Mouse (Mus musculus) kidney, postnatal 0 days (tissue): ENCODE results near the gene Dnmt3a. TPM values are rescaled to one million over a fixed set of nuclear protein-coding genes. Genes with fewer than 3 reads are reported as not detected.

Experiments
- ATAC-seq: fragments of 200-750 bp; cut with Nextera tagmentation; replicated peaks from 2 replicates; pipeline ENCODE4 v1.8.0; 2017; ENCODE audit warnings: low read depth, moderate number of reproducible peaks, moderate TSS enrichment, moderate library complexity; ENCODE audit not compliant: low FRiP score
- DNase-seq: peaks from one replicate; pipeline ENCODE4 v3.0.0-alpha.2; 2016; ENCODE audit warnings: low spot score
- H3K27ac ChIP-seq: fragments of 300-500 bp; sonication (generic); 2 replicates; pipeline ENCODE4 v1.5.1; 2014; ENCODE audit warnings: mild to moderate bottlenecking
- H3K27me3 ChIP-seq: fragments of 300-500 bp; sonication (generic); 2 replicates; pipeline ENCODE4 v1.6.1; 2014; ENCODE audit warnings: low read length, mixed read lengths; ENCODE audit not compliant: insufficient read depth
- H3K36me3 ChIP-seq: fragments of 300-500 bp; sonication (generic); 2 replicates; pipeline ENCODE4 v1.6.1; 2014; ENCODE audit warnings: low read length, mixed read lengths; ENCODE audit not compliant: insufficient read depth
- H3K4me1 ChIP-seq: fragments of 300-500 bp; sonication (generic); replicated peaks from 2 replicates; pipeline ENCODE4 v1.6.1; 2014; ENCODE audit warnings: antibody characterized with exemption, low read length, mixed read lengths; ENCODE audit not compliant: insufficient read depth
- H3K4me2 ChIP-seq: fragments of 300-500 bp; sonication (generic); 2 replicates; pipeline ENCODE4 v1.6.1; 2014; ENCODE audit warnings: mild to moderate bottlenecking, low read length, moderate library complexity, mixed read lengths
- H3K4me3 ChIP-seq: fragments of 300-500 bp; sonication (generic); replicated peaks from 2 replicates; pipeline ENCODE4 v1.5.1; 2014; ENCODE audit warnings: low read depth, low read length
- H3K9ac ChIP-seq: fragments of 300-500 bp; sonication (generic); 2 replicates; pipeline ENCODE4 v1.6.1; 2014; ENCODE audit warnings: low read depth, low read length
- H3K9me3 ChIP-seq: fragments of 300-500 bp; sonication (generic); replicated peaks from 2 replicates; pipeline ENCODE4 v1.6.1; 2016; ENCODE audit warnings: low read length, inconsistent platforms, mixed read lengths
- CTCF ChIP-seq: IDR thresholded peaks from 2 replicates; pipeline ENCODE4 v1.5.1; 2016; ENCODE audit warnings: antibody characterized with exemption, low read depth, mild to moderate bottlenecking, moderate library complexity
- WGBS: fragments of 180-500 bp; shearing (Covaris S2); extraction: QIAGEN DNeasy Blood & Tissue Kit; methylation state at CpG from one replicate; pipeline ENCODE4 v1.1.7; 2014; 5-methylcytosine and 5-hydroxymethylcytosine counted together
- polyA plus RNA-seq: library from polyadenylated mRNA; unstranded; fragments of >200 nt; fragmentation: Nextera tagmentation; extraction: Ambion mirVana; gene quantifications from 2 replicates; pipeline ENCODE4 v1.2.1, GENCODE M21; 2015

Dnmt3a gene
- polyA plus RNA-seq, 1 experiment from 2014 or later = 96.5 TPM

DNA sequence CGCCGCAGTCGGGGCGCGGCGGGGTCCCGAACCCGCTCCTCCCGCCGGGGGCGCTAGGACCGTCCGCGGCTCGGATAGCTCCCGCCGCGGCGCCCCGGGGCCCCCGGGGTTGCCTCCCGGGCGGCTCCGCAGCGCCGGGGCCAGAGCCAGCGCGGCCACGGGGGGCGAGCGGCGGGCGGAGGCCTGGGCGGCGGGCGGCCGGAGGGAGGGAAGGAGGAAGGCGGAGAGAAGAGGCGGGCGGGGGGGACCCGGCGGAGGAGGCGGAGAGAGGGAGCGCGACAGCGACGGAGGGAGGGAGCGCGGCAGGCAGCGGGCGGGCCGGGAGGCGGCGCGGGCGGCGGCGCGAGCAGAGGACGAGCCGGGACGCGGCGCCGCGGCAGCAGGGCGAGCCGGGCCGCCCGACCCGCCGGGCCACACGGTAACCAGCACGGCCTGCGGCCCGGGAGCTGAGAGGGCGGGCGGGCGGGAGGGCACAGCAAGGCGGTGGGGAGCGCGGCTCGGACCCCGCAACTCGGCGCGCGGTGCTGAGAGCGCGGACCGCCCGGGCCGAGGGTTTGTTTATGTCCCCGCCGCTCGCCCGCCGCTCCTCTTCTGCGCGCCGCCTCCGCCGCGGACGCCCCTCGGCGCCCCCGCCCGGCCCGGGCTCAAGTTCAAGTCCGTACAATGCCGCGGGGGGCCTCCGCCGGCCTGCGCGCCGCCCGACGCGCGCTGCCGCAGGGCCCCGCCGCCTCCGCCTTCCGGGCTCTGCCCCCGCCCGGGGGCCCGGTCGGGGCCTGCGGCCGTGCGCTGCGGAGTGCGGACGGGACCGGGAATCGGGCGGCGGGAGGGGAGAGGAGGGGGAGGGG lies 1.1 kb downstream of the Dnmt3a start:
- WGBS = 2% methylated on average over 47 of the region's 141 CpGs
- Histone ChIP-seq H3K36me3 (no peaks in the 10 kb centered on the region), H3K4me3 (peak overlapping the region; percentile 97), H3K27me3 (no peaks in the 10 kb centered on the region), H3K4me1 (peaks cover 34% of the 10 kb centered on the region), H3K9me3 (no peaks in the 10 kb centered on the region), H3K27ac (peak overlapping the region; percentile 98), H3K4me2 (peak overlapping the region; percentile 80), H3K9ac (peak overlapping the region; percentile 94)
- ATAC-seq (peak; percentile 29), DNase-seq (peak; percentile 82)
- no peak for TF ChIP-seq CTCF

- peak; percentile 72 for DNase-seq
- Histone ChIP-seq H3K4me3 (peak overlapping the region; percentile 97), H3K36me3 (no peaks in the 10 kb centered on the region), H3K4me2 (peak overlapping the region; percentile 80), H3K4me1 (peaks cover 40% of the 10 kb centered on the region), H3K9me3 (no peaks in the 10 kb centered on the region), H3K27ac (peak overlapping the region; percentile 98), H3K9ac (peak overlapping the region; percentile 94), H3K27me3 (no peaks in the 10 kb centered on the region)
- under 1% methylated on average over 77 of the region's 105 CpGs for WGBS
- ATAC-seq = peak; percentile 57
- no peak for TF ChIP-seq CTCF
These were observed 2.0 kb downstream of the Dnmt3a start for GRCm38 (mm10) chr12:3807548-3808395.

DNA sequence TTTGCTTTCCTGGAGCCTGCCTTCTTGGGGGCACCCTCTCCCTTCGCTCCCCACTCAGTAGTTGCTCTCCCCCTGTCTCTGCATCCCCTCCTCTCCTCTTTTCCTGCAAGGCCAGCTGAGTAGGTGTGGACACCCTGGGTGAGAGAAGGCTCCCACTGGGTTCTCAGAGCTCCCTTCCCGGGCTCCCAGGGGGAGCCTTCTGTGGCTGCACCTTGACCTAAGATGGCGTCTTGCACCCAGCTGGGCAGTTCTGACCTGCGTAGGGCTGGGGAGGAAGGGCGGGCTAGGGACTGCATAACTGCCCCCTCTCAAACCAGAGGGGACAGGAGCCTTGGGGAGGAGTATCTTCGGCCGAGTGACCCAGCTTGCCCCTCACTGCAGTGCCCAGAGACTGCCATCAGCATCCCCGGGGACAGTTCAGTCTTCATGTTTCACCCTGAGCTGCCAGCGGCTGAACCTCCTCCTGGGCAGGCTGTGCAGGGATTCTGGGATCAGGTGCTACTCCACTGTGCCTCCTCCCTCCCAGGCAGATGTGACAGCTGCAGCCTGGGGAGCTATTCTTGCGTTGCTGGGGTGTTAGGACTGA lies 2.7 kb downstream of the Dnmt3a start:
- WGBS = 4% methylated on average over 10 of the region's 10 CpGs
- peak overlapping the region; percentile 98 for H3K27ac ChIP-seq
- no peak for TF ChIP-seq CTCF
- H3K36me3 ChIP-seq = no peaks in the 10 kb centered on the region
- H3K27me3 ChIP-seq = no peaks in the 10 kb centered on the region
- H3K4me2 ChIP-seq = peak overlapping the region; percentile 80
- DNase-seq = peak; percentile 58
- ATAC-seq = peak; percentile 56
- peak overlapping the region; percentile 94 for H3K9ac ChIP-seq
- H3K4me3 ChIP-seq = peak overlapping the region; percentile 97
- no peaks in the 10 kb centered on the region for H3K9me3 ChIP-seq
- H3K4me1 ChIP-seq = peaks cover 40% of the 10 kb centered on the region

DNA sequence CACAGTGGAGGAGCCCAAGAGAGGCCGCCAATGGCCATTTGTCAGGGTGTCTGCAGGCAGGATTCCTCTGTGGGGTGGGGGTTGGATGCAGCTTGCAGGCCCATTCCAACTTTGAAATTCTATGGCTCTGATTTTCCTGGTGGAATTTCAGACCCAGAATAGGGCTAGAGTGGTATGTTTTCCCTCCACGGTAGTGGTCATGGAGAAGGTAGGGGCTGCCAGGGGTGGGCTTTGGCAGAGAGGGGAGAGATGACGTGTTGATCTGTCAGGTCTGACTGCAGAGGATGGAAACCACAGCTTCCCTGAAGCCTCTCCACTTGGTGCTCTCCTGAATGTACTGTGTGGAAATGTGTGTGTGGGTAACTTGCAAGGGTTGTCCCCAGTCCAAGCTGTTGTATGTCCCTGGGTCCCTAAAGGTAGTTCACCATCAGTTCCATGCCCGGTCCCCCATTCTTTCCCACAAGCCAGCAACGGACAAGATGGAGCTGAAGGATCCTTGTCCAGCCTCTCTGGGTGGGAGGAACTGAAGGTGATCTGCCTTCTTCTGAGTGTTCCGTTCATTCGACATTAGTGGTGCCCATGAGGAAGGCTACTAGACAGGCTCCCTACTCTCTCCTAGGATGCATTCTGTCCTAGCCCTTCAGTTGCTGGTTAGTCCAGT lies 3.8 kb downstream of the Dnmt3a start:
- peak overlapping the region; percentile 81; the same call in 1 of the 2 replicates for H3K27ac ChIP-seq

DNA sequence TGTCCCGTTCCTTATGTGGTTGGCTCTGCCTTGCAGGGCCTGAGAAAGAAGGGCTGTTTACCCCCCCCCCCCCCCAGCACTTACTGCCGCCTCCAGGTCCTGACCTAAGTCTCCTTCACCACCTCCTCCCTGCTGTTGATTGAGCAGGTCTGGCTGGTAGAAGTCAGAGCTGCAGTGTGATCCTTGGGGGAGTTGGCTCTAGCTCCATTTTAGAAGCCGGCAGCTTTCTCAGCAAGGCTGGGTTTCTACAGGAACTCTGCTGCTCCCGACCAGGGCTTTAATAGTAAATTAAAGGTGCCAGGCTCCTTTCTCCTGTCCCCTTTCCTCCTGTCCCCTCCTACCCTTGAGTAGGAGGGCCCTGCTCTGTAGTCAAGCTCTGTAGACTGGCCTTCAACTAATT lies 4.6 kb downstream of the Dnmt3a start:
- Histone ChIP-seq H3K9me3 (no peaks in the 10 kb centered on the region), H3K36me3 (no peaks in the 10 kb centered on the region), H3K4me1 (peaks cover 40% of the 10 kb centered on the region), H3K4me3 (no peak overlapping the region), H3K27ac (peak overlapping the region; percentile 81), H3K9ac (no peak overlapping the region), H3K4me2 (peak overlapping the region; percentile 40), H3K27me3 (no peaks in the 10 kb centered on the region)
- 9% methylated on average over 4 of the region's 4 CpGs for WGBS
- peak; percentile 66 for DNase-seq
- ATAC-seq = no peak
- no peak for TF ChIP-seq CTCF

More for the DNA sequence above, 3.8 kb downstream of the Dnmt3a start:
- no peaks in the 10 kb centered on the region for H3K36me3 ChIP-seq
- DNase-seq = no peak
- H3K4me3 ChIP-seq = no peak overlapping the region
- H3K4me2 ChIP-seq = peak overlapping the region; percentile 40
- no peaks in the 10 kb centered on the region for H3K27me3 ChIP-seq
- 58% methylated on average over 7 of the region's 7 CpGs for WGBS
- H3K9ac ChIP-seq = no peak overlapping the region
- ATAC-seq = no peak
- H3K4me1 ChIP-seq = peaks cover 40% of the 10 kb centered on the region
- H3K9me3 ChIP-seq = no peaks in the 10 kb centered on the region
- no peak for TF ChIP-seq CTCF
